Mouse (Mus musculus): ENCODE measurements around the gene Ccdc12. TPM values are rescaled to one million over a fixed set of nuclear protein-coding genes. Genes with fewer than 3 reads are reported as not detected.

Ccdc12 gene
- polyA plus RNA-seq, 1 experiment from 2014 or later, result 147 TPM

DNA sequence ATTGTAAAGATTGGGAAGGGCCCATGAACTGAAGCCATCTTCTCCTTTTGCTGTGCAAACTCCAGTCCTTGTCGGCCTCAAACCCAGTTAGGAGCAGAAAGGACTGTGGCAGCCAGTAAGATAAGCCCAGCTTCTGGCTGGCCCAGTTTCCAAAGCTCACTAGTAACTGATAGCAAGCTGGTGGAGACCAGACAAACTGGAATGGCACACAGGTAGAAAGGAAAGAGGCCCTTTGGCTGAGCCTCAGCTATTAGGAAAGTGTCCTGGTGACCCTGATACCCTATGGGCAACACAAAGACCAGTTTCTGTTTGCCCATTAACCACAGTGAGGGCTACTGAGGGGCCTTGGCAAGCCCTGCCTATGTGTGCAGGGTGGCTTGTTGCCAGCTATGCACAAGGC is 46.5 kb downstream of the Ccdc12 start:
- Histone ChIP-seq H3K27me3 (ENCODE audit: control insufficient read depth, insufficient read depth, low read length) (no peaks in the 10 kb centered on the region), H3K27ac (ENCODE audit: low read length) (peak overlapping the region; percentile 83), H3K9ac (ENCODE audit: low read length) (peak overlapping the region; percentile 9; the same call in 1 of the 2 replicates), H3K9me3 (replicated peaks; ENCODE audit: control insufficient read depth, low read length) (no peaks in the 10 kb centered on the region), H3K36me3 (ENCODE audit: control insufficient read depth, insufficient read depth) (no peaks in the 10 kb centered on the region; the same call in 1 of the 2 replicates), H3K4me2 (ENCODE audit: low read depth, low read length) (no peak overlapping the region), H3K4me3 (ENCODE audit: low read length) (no peak overlapping the region), H3K4me1 (ENCODE audit: control insufficient read depth, insufficient read depth, low read length) (peaks cover 13% of the 10 kb centered on the region)
- WGBS, result 26% methylated on average over 1 of the region's 1 CpGs
- 0 out of 2 replicates have a peak, but pooled peaks have one; percentile 33 for ATAC-seq (replicated peaks; ENCODE audit: extremely low read depth, insufficient read depth, low FRiP score)

DNA sequence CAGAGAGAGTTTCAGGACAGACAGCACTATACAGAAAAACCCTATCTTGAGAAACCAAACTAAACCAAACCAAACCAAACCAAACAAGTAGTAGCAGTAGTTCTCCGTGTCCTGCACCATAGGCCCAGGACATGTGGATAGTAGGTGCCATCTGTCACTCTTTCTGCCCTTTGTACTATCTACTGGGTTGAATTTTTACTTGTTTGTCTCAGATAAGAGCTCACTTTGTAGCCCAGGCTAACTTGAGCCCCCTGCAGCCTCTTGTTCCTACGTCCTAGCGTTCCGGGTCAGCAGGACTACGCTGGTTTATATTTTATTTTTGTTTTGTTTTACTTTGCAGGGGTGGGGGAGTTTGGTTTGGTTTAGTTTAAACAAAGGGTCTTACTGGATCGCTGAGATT is 47.6 kb downstream of the Ccdc12 start:
- H3K4me3 ChIP-seq (ENCODE audit: low read length), result no peak overlapping the region
- ATAC-seq (replicated peaks; ENCODE audit: extremely low read depth, insufficient read depth, low FRiP score), result no peak
- H3K36me3 ChIP-seq (ENCODE audit: control insufficient read depth, insufficient read depth), result no peaks in the 10 kb centered on the region; the same call in 1 of the 2 replicates
- no peaks in the 10 kb centered on the region for H3K9me3 ChIP-seq (replicated peaks; ENCODE audit: control insufficient read depth, low read length)
- H3K27me3 ChIP-seq (ENCODE audit: control insufficient read depth, insufficient read depth, low read length), result no peaks in the 10 kb centered on the region
- H3K9ac ChIP-seq (ENCODE audit: low read length), result no peak overlapping the region
- 93% methylated on average over 6 of the region's 6 CpGs for WGBS
- H3K4me2 ChIP-seq (ENCODE audit: low read depth, low read length), result no peak overlapping the region
- peaks cover 13% of the 10 kb centered on the region for H3K4me1 ChIP-seq (ENCODE audit: control insufficient read depth, insufficient read depth, low read length)
- H3K27ac ChIP-seq (ENCODE audit: low read length), result no peak overlapping the region

DNA sequence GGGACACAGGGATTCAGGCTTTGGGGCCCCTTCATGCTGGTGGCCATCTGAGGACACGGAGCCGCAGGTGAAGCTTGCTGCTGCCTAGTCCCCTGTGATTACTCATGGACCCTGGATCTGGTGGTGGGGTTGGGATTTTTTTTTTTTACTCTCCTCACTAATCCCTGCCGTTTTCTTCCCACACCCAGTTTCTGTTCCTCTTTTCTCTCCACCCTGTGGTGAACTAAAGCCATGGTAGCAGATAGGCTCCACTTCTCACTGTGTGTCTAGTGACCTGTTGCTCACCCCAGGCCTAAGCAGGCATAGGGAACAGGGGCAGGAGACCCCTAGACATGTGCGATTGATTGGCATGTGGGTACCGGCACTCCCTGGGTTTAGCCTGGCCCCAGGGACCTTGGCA is 50.5 kb downstream of the Ccdc12 start:
- Histone ChIP-seq H3K9ac (ENCODE audit: low read length) (no peak overlapping the region), H3K9me3 (replicated peaks; ENCODE audit: control insufficient read depth, low read length) (no peaks in the 10 kb centered on the region), H3K36me3 (ENCODE audit: control insufficient read depth, insufficient read depth) (peaks cover 7% of the 10 kb centered on the region), H3K4me1 (ENCODE audit: control insufficient read depth, insufficient read depth, low read length) (peaks cover 23% of the 10 kb centered on the region), H3K4me3 (ENCODE audit: low read length) (no peak overlapping the region), H3K4me2 (ENCODE audit: low read depth, low read length) (no peak overlapping the region), H3K27ac (ENCODE audit: low read length) (no peak overlapping the region), H3K27me3 (ENCODE audit: control insufficient read depth, insufficient read depth, low read length) (no peaks in the 10 kb centered on the region)
- 77% methylated on average over 5 of the region's 5 CpGs for WGBS
- ATAC-seq (replicated peaks; ENCODE audit: extremely low read depth, insufficient read depth, low FRiP score), result no peak

DNA sequence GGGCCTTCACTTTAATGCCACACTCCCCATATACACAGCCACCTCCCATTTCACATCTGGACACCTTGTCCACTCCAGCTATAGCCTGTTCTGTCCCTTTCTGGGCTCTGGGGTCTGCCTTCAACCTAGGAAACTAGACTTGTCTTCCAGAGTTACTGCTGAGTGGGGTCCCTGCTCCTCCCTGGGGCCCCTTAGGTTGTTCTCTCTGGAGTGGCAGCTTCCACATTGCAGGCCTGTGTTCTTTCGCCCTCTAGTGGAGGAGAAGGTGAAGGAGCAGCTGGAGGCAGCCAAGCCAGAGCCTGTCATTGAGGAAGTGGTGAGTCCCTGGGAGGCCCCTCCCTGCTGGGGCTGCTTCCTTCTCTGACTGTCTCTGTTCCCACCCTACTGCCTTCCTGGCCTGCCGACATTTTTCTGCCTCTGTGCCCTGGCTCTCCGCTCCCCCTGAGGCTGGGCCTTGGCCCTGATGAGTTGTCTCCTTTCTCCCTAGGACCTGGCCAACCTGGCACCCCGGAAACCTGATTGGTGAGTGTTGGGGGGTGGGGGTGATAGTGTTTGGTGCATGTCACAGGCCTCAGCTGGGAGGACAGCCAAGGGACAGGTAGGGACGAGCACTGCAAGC is 53.4 kb downstream of the Ccdc12 start:
- whole genome bisulfite sequencing, result 34% methylated on average over 5 of the region's 5 CpGs
- peak; percentile 87 for ATAC-seq (replicated peaks; ENCODE audit: extremely low read depth, insufficient read depth, low FRiP score)
- H3K36me3 ChIP-seq (ENCODE audit: control insufficient read depth, insufficient read depth), result peaks cover 17% of the 10 kb centered on the region
- H3K27ac ChIP-seq (ENCODE audit: low read length), result peak overlapping the region; percentile 14; the same call in 1 of the 2 replicates
- H3K27me3 ChIP-seq (ENCODE audit: control insufficient read depth, insufficient read depth, low read length), result no peaks in the 10 kb centered on the region
- H3K4me3 ChIP-seq (ENCODE audit: low read length), result peak overlapping the region; percentile 39
- H3K4me2 ChIP-seq (ENCODE audit: low read depth, low read length), result peak overlapping the region; percentile 53
- peaks cover 10% of the 10 kb centered on the region for H3K4me1 ChIP-seq (ENCODE audit: control insufficient read depth, insufficient read depth, low read length)
- H3K9ac ChIP-seq (ENCODE audit: low read length), result peak overlapping the region; percentile 63
- no peaks in the 10 kb centered on the region for H3K9me3 ChIP-seq (replicated peaks; ENCODE audit: control insufficient read depth, low read length)

DNA sequence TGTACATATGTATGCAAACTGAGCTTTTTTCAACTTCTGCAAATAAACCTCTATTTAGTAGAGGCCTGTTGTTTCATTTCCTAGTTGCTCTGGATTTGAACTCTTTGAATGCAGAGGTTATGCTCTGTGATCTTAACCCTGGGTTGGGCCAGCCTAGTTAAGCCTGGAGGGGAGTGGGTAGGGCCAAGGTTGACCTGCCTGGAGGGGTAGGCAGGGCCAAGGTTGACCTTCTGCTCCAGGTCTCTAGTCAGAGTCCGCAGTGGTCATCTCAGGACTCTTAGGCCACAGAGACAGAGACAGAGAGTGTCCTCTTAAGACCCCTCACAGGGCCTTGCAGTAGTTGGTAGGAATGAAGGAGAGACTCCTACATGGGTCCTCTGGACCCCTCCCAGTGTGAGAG is 55.2 kb downstream of the Ccdc12 start:
- no peak for ATAC-seq (replicated peaks; ENCODE audit: extremely low read depth, insufficient read depth, low FRiP score)
- 95% methylated on average over 1 of the region's 1 CpGs for WGBS
- Histone ChIP-seq H3K4me1 (ENCODE audit: control insufficient read depth, insufficient read depth, low read length) (peaks cover 10% of the 10 kb centered on the region), H3K27ac (ENCODE audit: low read length) (no peak overlapping the region), H3K27me3 (ENCODE audit: control insufficient read depth, insufficient read depth, low read length) (no peaks in the 10 kb centered on the region), H3K9ac (ENCODE audit: low read length) (no peak overlapping the region), H3K4me3 (ENCODE audit: low read length) (no peak overlapping the region), H3K9me3 (replicated peaks; ENCODE audit: control insufficient read depth, low read length) (no peaks in the 10 kb centered on the region), H3K36me3 (ENCODE audit: control insufficient read depth, insufficient read depth) (peaks cover 21% of the 10 kb centered on the region), H3K4me2 (ENCODE audit: low read depth, low read length) (no peak overlapping the region)

DNA sequence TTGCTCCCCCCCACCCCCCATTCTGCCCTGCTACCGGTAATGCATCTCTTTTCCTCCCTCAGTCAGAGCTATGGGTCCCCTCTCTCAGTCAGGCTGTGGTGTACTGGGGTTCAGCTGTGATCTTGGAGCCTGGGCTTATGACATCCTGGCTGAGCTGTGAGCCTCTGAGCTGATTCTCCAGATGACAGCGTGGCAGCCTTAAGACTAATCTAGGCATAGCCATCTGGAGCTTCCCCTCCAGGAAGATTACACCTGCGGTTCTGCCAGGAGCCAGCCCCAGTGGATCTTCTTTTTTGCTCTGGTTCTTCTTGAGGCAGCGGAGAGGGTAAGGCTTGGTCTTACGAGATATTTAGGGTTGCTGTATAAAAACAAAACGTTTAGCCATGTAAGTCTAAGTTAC is 55.7 kb downstream of the Ccdc12 start:
- no peak overlapping the region for H3K4me3 ChIP-seq (ENCODE audit: low read length)
- H3K27ac ChIP-seq (ENCODE audit: low read length), result no peak overlapping the region
- no peaks in the 10 kb centered on the region for H3K9me3 ChIP-seq (replicated peaks; ENCODE audit: control insufficient read depth, low read length)
- H3K9ac ChIP-seq (ENCODE audit: low read length), result no peak overlapping the region
- H3K4me1 ChIP-seq (ENCODE audit: control insufficient read depth, insufficient read depth, low read length), result peaks cover 10% of the 10 kb centered on the region
- H3K36me3 ChIP-seq (ENCODE audit: control insufficient read depth, insufficient read depth), result peaks cover 21% of the 10 kb centered on the region
- H3K4me2 ChIP-seq (ENCODE audit: low read depth, low read length), result no peak overlapping the region
- no peak for ATAC-seq (replicated peaks; ENCODE audit: extremely low read depth, insufficient read depth, low FRiP score)
- 89% methylated on average over 6 of the region's 6 CpGs for WGBS
- no peaks in the 10 kb centered on the region for H3K27me3 ChIP-seq (ENCODE audit: control insufficient read depth, insufficient read depth, low read length)

DNA sequence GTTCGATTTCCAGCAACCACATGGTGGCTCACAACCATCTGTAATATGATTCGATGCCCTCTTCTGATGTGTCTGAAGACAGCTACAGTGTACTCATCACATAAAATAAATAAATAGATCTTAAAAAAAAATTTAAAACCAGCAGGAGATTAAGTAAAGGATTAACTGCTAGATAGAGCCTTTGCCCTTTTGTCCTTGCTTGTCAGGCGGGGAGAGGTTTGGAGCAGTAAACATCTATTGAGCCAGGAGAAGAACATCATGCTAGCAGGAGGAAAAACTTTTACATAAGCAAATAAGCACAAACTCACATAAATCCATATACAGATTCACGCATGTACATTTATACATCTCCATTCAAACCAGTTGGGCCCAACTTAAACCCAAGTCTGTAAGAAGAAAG is 56.2 kb downstream of the Ccdc12 start:
- no peaks in the 10 kb centered on the region for H3K9me3 ChIP-seq (replicated peaks; ENCODE audit: control insufficient read depth, low read length)
- WGBS, result 88% methylated on average over 4 of the region's 4 CpGs
- peaks cover 21% of the 10 kb centered on the region for H3K36me3 ChIP-seq (ENCODE audit: control insufficient read depth, insufficient read depth)
- no peak overlapping the region for H3K4me2 ChIP-seq (ENCODE audit: low read depth, low read length)
- H3K9ac ChIP-seq (ENCODE audit: low read length), result no peak overlapping the region
- H3K27ac ChIP-seq (ENCODE audit: low read length), result no peak overlapping the region
- peaks cover 10% of the 10 kb centered on the region for H3K4me1 ChIP-seq (ENCODE audit: control insufficient read depth, insufficient read depth, low read length)
- no peak overlapping the region for H3K4me3 ChIP-seq (ENCODE audit: low read length)
- H3K27me3 ChIP-seq (ENCODE audit: control insufficient read depth, insufficient read depth, low read length), result no peaks in the 10 kb centered on the region
- ATAC-seq (replicated peaks; ENCODE audit: extremely low read depth, insufficient read depth, low FRiP score), result no peak

DNA sequence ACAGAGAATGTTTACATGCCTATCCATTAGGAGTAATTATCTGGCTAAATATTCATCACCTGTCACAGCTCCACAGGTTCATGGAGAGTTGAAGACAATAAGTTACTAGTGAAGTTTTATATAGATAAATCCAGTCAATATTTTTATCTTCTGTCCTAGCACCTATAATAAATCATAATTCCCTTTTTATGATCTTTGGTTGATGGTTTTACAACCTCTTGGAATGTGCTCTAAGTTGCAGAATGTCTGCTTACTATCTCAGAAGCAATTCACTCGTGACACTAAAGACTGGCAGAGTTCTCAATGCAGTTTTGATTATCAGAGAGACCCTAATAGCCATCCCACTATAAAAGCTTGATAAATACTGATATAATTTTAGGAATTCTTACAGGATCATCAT is 57.1 kb downstream of the Ccdc12 start:
- ATAC-seq (replicated peaks; ENCODE audit: extremely low read depth, insufficient read depth, low FRiP score), result no peak
- Histone ChIP-seq H3K4me2 (ENCODE audit: low read depth, low read length) (no peak overlapping the region), H3K36me3 (ENCODE audit: control insufficient read depth, insufficient read depth) (peaks cover 21% of the 10 kb centered on the region), H3K9ac (ENCODE audit: low read length) (no peak overlapping the region), H3K27ac (ENCODE audit: low read length) (no peak overlapping the region), H3K4me1 (ENCODE audit: control insufficient read depth, insufficient read depth, low read length) (peaks cover 10% of the 10 kb centered on the region), H3K9me3 (replicated peaks; ENCODE audit: control insufficient read depth, low read length) (no peaks in the 10 kb centered on the region), H3K27me3 (ENCODE audit: control insufficient read depth, insufficient read depth, low read length) (no peaks in the 10 kb centered on the region), H3K4me3 (ENCODE audit: low read length) (no peak overlapping the region)
- 78% methylated on average over 1 of the region's 1 CpGs for WGBS

DNA sequence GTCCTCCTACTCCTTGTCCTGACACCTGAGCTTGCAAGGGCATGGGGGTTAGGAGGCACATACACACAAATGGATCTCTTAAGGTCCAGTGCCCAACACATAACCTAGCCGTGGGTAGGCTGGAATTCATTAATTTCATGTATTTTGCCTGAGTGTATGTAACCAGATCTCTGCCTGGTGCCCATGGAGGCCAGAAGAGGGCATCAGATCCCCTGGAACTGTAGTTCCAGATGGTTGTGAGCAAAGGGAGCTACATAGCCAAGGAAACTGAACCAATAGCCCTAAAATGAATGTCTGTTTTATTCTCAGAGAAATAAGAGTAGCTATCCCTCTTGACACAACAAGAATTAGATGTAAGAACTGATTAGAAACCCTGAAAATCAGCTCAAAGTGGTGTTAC is 59.1 kb downstream of the Ccdc12 start:
- ATAC-seq (replicated peaks; ENCODE audit: extremely low read depth, insufficient read depth, low FRiP score), result no peak
- Histone ChIP-seq H3K9ac (ENCODE audit: low read length) (no peak overlapping the region), H3K27ac (ENCODE audit: low read length) (no peak overlapping the region), H3K9me3 (replicated peaks; ENCODE audit: control insufficient read depth, low read length) (no peaks in the 10 kb centered on the region), H3K4me2 (ENCODE audit: low read depth, low read length) (no peak overlapping the region), H3K27me3 (ENCODE audit: control insufficient read depth, insufficient read depth, low read length) (no peaks in the 10 kb centered on the region), H3K36me3 (ENCODE audit: control insufficient read depth, insufficient read depth) (peaks cover 19% of the 10 kb centered on the region), H3K4me3 (ENCODE audit: low read length) (no peak overlapping the region), H3K4me1 (ENCODE audit: control insufficient read depth, insufficient read depth, low read length) (no peaks in the 10 kb centered on the region)
- 76% methylated on average over 1 of the region's 1 CpGs for WGBS

Measured in heart, embryonic 16.5 days (tissue).